Mouse (Mus musculus) layer of hippocampus, postnatal 10 days (tissue): ENCODE measurements around the gene Prdx6. TPM values are rescaled to one million over a fixed set of nuclear protein-coding genes. Genes with fewer than 3 reads are reported as not detected.
"Not testable (repeated sequence)": the region's sequence is repeated elsewhere in the genome, so short reads cannot be mapped to it uniquely, and the experiment has no call there.

Experiments used
- DNase-seq, 2 experiments: peaks; one replicate each; pipeline ENCODE4 v3.0.0; 2021; ENCODE audit warnings: low spot score in 2 of 2
- total RNA-seq, 2 experiments: library from RNA; stranded (reverse); gene quantifications; 2 replicates each; pipeline ENCODE4 v1.2.3; 2021

Gene Prdx6
- total RNA-seq, 2 experiments from 2014 or later: 214 to 229 TPM

DNA sequence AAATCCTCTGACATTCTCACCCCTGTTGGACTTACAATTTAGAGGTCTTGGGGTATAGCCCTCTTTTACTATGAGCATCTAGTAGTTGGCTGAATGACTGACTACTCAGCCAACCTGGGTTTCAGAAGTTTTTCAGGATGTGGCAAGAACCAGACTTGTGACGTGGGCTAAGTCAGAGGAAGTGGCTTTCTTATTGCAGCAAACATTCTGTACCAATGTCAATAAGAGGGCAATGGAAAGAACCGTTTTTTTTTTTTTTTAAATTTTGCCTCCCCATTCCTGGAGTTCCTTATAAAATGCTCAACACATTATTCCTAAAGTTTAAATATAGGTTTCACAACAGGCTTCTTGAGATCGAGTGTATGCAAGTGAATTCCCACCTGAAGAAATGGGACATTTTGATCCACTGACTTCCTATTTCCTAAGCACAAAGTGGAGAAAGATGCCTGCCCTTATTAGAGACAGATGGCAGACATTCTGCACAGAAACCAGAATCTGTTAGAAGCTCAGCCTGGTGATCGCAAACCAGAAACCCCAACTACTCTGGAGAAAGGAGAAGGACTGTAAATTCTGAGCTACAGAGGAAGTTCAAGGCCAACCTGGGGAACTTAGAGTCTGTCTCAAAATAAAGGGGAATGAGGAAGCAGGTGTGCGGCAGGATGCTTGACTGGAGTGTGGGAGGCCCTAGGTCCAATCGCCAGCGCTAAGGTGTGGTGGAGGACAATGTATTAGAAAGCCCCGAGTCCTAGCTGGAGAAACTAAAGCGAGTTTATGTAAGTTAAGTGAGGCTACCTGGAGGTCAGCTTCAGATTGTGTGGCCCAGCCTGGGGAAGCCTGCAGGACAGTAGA is 622 bp upstream of the Prdx6 start:
- no peak for DNase-seq

- peak; percentile 30 to 49 for DNase-seq
Measured at GRCm38 (mm10) chr1:161250031-161250603, 902 bp downstream of the Prdx6 start.

- DNase-seq: no peak
Measured at GRCm38 (mm10) chr1:161249442-161249841, 1.6 kb downstream of the Prdx6 start.

- no peak for DNase-seq
Measured at GRCm38 (mm10) chr1:161248685-161249084, 2.3 kb downstream of the Prdx6 start.

- DNase-seq: peak in 1 of 2 experiments; percentile 28
Measured at GRCm38 (mm10) chr1:161247643-161248580, 3.1 kb downstream of the Prdx6 start.

- DNase-seq: peak in 1 of 2 experiments; percentile 31
Measured at GRCm38 (mm10) chr1:161247176-161247575, 3.8 kb downstream of the Prdx6 start.

GRCm38 (mm10) chr1:161237750-161238149 is 13.3 kb downstream of the Prdx6 start:
- DNase-seq: no peak

DNA sequence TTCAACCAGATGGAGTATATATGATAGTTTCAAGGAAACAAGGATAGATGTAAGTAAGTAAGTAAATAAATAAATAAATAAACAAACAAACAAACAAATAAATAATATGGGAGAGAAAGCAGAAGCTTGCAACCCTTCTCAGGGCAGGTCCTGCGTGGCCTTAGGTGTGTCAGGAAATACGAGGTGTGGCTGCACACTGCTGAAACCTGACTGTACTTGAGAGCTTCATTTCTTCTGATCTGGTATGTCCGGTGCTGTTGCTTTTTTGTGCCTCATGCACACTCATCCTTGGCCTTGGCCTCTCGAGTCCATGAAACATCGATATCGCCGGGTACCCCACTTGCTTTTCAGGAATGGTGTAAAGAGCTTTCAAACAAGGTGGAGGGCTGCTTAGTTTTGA is 13.7 kb downstream of the Prdx6 start:
- DNase-seq: no peak

DNA sequence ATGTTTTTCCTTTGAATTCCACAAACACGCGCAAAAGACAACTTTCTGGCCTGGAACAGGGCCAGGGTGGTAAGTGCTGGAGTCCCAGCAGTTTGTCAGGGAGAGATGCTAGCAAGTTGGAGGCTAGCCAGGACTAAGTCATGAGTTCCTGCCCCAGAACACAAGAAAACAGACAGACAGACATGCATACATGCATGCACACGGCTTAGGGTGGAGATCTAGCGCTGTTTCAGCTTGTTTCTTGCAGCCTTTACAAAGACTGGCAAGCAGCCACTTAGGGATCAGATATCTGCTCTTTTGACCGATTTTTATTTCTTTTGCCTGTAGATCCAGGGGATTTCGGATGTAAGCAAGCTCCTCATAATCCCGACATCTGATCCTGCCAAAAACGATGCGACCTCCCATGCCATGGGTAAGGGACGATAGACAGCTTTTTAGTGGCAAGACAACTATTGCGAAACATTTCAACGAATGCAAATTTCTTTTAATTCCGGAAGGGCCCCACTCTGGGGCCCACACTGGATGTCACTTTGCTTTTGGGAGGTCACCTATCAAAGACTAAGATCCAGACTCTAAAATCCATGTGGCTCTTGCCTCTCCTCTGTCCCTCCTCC is 17.7 kb downstream of the Prdx6 start:
- DNase-seq: no peak

GRCm38 (mm10) chr1:161232181-161232580 is 18.8 kb downstream of the Prdx6 start:
- no peak for DNase-seq

- DNase-seq: peak; percentile 49 to 68
Measured at GRCm38 (mm10) chr1:161224837-161225236, 26.2 kb downstream of the Prdx6 start.

DNA sequence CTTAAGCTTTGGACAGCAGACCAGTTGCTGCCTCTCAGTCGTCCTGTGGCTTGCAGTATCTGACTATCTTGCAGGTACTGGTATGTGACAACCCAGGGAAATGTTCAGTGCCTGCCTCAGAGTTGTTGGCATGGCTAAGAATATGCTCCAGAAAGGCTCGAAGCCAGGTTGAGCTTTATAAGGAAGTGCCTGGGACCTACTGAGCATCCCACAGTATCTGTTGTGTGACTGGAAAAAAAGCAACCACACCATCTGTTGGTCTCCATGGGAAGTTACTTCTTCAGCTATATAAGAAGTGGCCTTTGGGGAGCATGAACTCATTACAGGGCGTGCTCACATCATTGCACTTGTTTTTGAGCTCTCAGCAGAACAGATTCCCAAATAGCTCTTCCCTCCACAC is 31.2 kb downstream of the Prdx6 start:
- no peak for DNase-seq

DNA sequence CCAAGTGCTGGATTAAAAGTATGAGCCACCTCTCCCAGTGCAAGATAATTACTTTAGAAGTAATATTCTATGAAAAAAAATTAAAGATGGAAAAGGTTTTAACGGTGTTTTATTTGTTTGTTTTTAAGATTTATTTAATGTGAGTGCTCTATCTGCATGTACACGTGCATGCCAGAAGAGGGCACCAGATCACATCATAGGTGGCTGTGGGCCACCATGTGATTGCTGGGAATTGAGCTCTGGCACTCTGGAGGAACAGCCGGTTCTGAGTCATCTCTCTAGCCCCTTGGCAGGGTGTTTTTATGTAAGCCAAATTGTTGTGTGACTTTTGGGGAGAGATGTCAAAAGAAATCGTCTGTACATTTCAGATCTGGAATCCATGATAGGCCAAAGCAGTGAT is 36.6 kb downstream of the Prdx6 start:
- no peak for DNase-seq

DNA sequence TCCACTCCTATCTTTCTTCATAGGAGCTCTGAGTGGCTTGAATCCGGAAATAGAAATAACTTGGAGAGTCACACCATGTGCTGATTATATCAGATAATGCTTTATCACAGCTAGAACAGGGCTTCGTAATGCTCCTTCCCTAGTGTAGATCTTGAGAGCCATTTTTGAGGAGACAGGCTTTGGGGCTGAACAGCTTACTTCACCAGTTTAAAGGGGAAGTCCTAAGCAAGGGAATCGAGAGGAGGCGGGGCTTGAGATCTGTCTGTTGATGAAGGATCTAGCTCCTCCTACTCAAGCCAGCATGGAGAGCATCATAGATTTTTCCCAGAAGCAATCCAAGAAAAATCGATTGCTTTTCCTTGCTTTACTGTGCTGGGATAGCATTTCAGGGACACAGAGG is 51.2 kb downstream of the Prdx6 start:
- no peak for DNase-seq

DNA sequence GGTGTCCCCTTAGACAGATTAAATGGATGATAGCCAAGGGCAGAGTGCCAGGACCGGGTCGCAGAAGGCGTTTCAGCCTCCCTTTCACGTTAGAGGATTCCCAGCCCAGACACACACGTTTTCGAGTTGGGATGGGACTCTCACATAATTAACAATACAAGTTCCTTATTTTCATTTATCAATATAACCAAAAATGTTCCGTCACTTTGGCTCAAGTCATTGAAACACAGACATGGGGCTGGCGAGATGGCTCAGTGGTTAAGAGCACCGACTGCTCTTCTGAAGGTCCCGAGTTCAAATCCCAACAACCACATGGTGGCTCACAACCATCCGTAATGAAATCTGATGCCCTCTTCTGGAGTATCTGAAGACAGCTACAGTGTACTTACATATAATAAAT is 54.7 kb downstream of the Prdx6 start:
- not testable (repeated sequence) for DNase-seq

DNA sequence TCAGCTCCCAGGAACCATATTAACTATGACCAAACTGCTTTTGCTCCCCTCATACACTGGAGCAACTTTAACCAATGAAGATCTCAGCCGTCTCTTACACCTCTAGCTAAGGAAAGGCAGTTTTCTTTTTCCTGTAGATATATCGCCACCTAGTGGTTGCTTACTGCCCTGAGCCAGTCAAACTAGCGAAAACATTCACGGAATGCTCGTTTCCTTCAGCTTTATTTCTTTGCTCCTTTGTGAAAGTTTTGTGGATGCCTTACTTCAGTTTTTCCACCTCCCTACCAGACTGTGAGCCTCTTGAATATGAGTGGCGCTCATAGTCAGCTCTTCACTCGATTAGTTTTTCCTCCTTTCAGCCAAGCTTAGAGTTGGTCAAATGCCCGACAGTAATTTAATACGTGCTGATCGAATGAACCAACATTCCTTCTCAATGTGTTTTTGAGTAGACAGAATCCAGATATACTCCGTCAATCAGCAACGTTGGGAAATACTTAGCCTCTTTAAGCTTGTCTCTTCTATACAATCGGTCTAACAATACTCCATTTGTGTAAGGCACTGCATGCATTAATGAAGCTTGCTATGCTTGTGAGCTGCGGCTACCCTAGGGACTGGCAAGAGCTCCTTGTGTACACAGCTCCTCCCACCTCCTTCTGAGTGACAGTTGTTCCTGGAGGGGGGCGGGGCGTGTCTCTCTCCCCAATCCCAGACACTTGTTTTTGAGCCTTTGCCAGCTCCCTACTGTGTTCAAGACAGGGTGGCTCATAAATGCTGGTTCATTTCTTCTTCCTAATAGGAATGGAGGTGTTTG is 55.3 kb downstream of the Prdx6 start:
- peak; percentile 77 to 85 for DNase-seq

DNA sequence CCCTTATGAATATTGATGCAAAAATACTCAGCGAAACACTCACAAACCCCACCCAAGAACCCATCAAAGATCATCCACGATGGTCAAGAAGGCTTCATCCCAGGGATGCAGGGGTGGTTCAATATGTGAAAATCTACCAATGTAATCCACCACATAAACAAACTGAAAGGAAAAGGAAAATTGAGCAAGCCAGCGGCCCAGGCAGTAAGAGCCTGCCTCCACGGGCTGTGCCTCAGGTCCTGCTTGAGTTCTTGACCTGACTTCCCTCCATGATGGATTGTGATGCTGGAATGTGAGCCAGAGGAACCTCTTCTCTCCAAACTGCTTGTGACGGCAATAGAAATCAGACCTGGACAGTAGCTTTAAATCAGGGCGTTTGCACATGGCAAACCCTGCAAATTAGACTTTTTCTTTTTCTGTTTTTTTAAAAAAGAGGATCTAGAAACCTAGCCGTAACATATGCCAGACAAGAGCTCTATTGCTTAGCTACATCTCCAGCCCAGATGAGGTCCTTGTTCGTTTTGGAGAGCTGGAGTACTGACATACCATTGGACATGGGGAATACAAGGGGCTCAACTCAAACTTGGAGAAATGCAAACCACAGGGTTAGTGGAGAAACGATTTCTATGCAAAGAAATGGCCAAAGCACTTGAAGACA is 60.6 kb downstream of the Prdx6 start:
- DNase-seq: no peak
